Mouse (Mus musculus) neural tube, embryonic 13.5 days (tissue): ENCODE measurements at regions not wholly inside any gene's neighbourhood (a gene's known extent, or its start where the extent isn't known, plus 50 kb on each side); places are given as distances from the start of the nearest gene placed in this dataset.

Experiments used
- ATAC-seq: fragments of 200-750 bp; cut with Nextera tagmentation; 2 replicates; pipeline ENCODE4 v1.8.0; 2017; ENCODE audit warnings: low read depth, mild to moderate bottlenecking, moderate TSS enrichment, moderate library complexity
- H3K27ac ChIP-seq: fragments of 300-500 bp; sonication (generic); replicated peaks from 2 replicates; pipeline ENCODE4 v1.5.1; 2015; ENCODE audit warnings: moderate library complexity, mild to moderate bottlenecking, inconsistent platforms
- H3K27me3 ChIP-seq: fragments of 300-500 bp; sonication (generic); 2 replicates; pipeline ENCODE4 v1.6.1; 2015; ENCODE audit warnings: mild to moderate bottlenecking, inconsistent platforms
- H3K36me3 ChIP-seq: fragments of 300-500 bp; sonication (generic); 2 replicates; pipeline ENCODE4 v1.6.1; 2015; ENCODE audit warnings: mild to moderate bottlenecking, inconsistent platforms
- H3K4me1 ChIP-seq: fragments of 300-500 bp; sonication (generic); replicated peaks from 2 replicates; pipeline ENCODE4 v1.6.1; 2015; ENCODE audit warnings: inconsistent platforms
- H3K4me2 ChIP-seq: fragments of 300-500 bp; sonication (generic); 2 replicates; pipeline ENCODE4 v1.6.1; 2015; ENCODE audit warnings: inconsistent platforms, mild to moderate bottlenecking, moderate library complexity
- H3K4me3 ChIP-seq: fragments of 300-500 bp; sonication (generic); 2 replicates; pipeline ENCODE4 v1.5.1; 2015; ENCODE audit warnings: mild to moderate bottlenecking, inconsistent platforms
- H3K9ac ChIP-seq: fragments of 300-500 bp; sonication (generic); 2 replicates; pipeline ENCODE4 v1.6.1; 2015; ENCODE audit warnings: moderate library complexity, mild to moderate bottlenecking, inconsistent platforms
- H3K9me3 ChIP-seq: fragments of 300-500 bp; sonication (generic); 2 replicates; pipeline ENCODE4 v1.6.1; 2016; ENCODE audit warnings: inconsistent platforms
- WGBS: fragments of 180-500 bp; shearing (Covaris S2); methylation state at CpG from one replicate; pipeline ENCODE4 v1.1.7; 2015; 5-methylcytosine and 5-hydroxymethylcytosine counted together

- ATAC-seq: no peak
- Histone ChIP-seq H3K9ac (no peak overlapping the region), H3K36me3 (no peaks in the 10 kb centered on the region), H3K27me3 (no peaks in the 10 kb centered on the region), H3K27ac (no peak overlapping the region), H3K4me3 (no peak overlapping the region), H3K9me3 (no peaks in the 10 kb centered on the region), H3K4me2 (no peak overlapping the region), H3K4me1 (no peaks in the 10 kb centered on the region)
- WGBS: 77% methylated on average over 4 of the region's 4 CpGs
Measured at GRCm38 (mm10) chr2:123267036-123267435, 502.0 kb downstream of the Sqor start.

- no peak overlapping the region for H3K4me3 ChIP-seq
- 74% methylated on average over 9 of the region's 9 CpGs for WGBS
- H3K4me2 ChIP-seq: no peak overlapping the region
- no peaks in the 10 kb centered on the region for H3K9me3 ChIP-seq
- no peak; the same call in 1 of the 2 replicates for ATAC-seq
- no peak overlapping the region for H3K27ac ChIP-seq
- no peak overlapping the region for H3K9ac ChIP-seq
- H3K27me3 ChIP-seq: no peaks in the 10 kb centered on the region
- H3K36me3 ChIP-seq: no peaks in the 10 kb centered on the region
- no peaks in the 10 kb centered on the region; the same call in 1 of the 2 replicates for H3K4me1 ChIP-seq
Measured at GRCm38 (mm10) chr2:123274866-123275735, 510.1 kb downstream of the Sqor start.

- H3K4me1 ChIP-seq: no peaks in the 10 kb centered on the region; the same call in 1 of the 2 replicates
- H3K4me2 ChIP-seq: no peak overlapping the region
- no peaks in the 10 kb centered on the region for H3K27me3 ChIP-seq
- H3K27ac ChIP-seq: no peak overlapping the region
- H3K9ac ChIP-seq: no peak overlapping the region
- WGBS: 68% methylated on average over 6 of the region's 6 CpGs
- ATAC-seq: no peak
- no peak overlapping the region for H3K4me3 ChIP-seq
- no peaks in the 10 kb centered on the region for H3K36me3 ChIP-seq
- H3K9me3 ChIP-seq: no peaks in the 10 kb centered on the region
Measured at GRCm38 (mm10) chr2:123275736-123276330, 510.8 kb downstream of the Sqor start.

- Histone ChIP-seq H3K9me3 (no peaks in the 10 kb centered on the region), H3K4me2 (no peak overlapping the region), H3K36me3 (no peaks in the 10 kb centered on the region), H3K4me1 (no peaks in the 10 kb centered on the region), H3K27ac (no peak overlapping the region), H3K27me3 (no peaks in the 10 kb centered on the region), H3K9ac (no peak overlapping the region), H3K4me3 (no peak overlapping the region)
- no peak for ATAC-seq
- WGBS: 62% methylated on average over 6 of the region's 6 CpGs
Measured at GRCm38 (mm10) chr2:123311554-123312276, 546.7 kb downstream of the Sqor start.

GRCm38 (mm10) chr2:123312277-123312617 lies 547.2 kb downstream of the Sqor start:
- Histone ChIP-seq H3K9me3 (no peaks in the 10 kb centered on the region), H3K27me3 (no peaks in the 10 kb centered on the region), H3K27ac (no peak overlapping the region), H3K36me3 (no peaks in the 10 kb centered on the region), H3K4me2 (no peak overlapping the region), H3K4me3 (no peak overlapping the region), H3K9ac (no peak overlapping the region), H3K4me1 (no peaks in the 10 kb centered on the region)
- whole genome bisulfite sequencing: 18% methylated on average over 8 of the region's 8 CpGs
- ATAC-seq: peak; percentile 89; the same call in 1 of the 2 replicates

GRCm38 (mm10) chr2:123320448-123321097 lies 555.5 kb downstream of the Sqor start:
- no peak overlapping the region for H3K4me3 ChIP-seq
- no peaks in the 10 kb centered on the region for H3K9me3 ChIP-seq
- WGBS: 93% methylated on average over 4 of the region's 4 CpGs
- ATAC-seq: no peak
- peaks cover 9% of the 10 kb centered on the region for H3K4me1 ChIP-seq
- H3K4me2 ChIP-seq: no peak overlapping the region
- no peaks in the 10 kb centered on the region for H3K27me3 ChIP-seq
- H3K27ac ChIP-seq: no peak overlapping the region
- H3K9ac ChIP-seq: no peak overlapping the region
- no peaks in the 10 kb centered on the region for H3K36me3 ChIP-seq

GRCm38 (mm10) chr2:123323769-123324168 lies 558.7 kb downstream of the Sqor start:
- Histone ChIP-seq H3K9me3 (no peaks in the 10 kb centered on the region), H3K27ac (0 out of 2 replicates have a peak overlapping the region, but pooled peaks have one; percentile 6), H3K9ac (no peak overlapping the region), H3K4me1 (peaks cover 9% of the 10 kb centered on the region), H3K4me2 (no peak overlapping the region), H3K36me3 (no peaks in the 10 kb centered on the region), H3K27me3 (no peaks in the 10 kb centered on the region), H3K4me3 (no peak overlapping the region)
- ATAC-seq: no peak
- WGBS: 86% methylated on average over 3 of the region's 3 CpGs

GRCm38 (mm10) chr2:123324896-123325295 lies 559.9 kb downstream of the Sqor start:
- H3K9ac ChIP-seq: no peak overlapping the region
- H3K4me1 ChIP-seq: peaks cover 9% of the 10 kb centered on the region
- H3K27me3 ChIP-seq: no peaks in the 10 kb centered on the region
- H3K4me2 ChIP-seq: no peak overlapping the region
- no peaks in the 10 kb centered on the region for H3K9me3 ChIP-seq
- WGBS: 9% methylated on average over 2 of the region's 2 CpGs
- no peaks in the 10 kb centered on the region for H3K36me3 ChIP-seq
- ATAC-seq: peak; percentile 63; the same call in 1 of the 2 replicates
- H3K27ac ChIP-seq: peak overlapping the region; percentile 0; the same call in 1 of the 2 replicates
- H3K4me3 ChIP-seq: no peak overlapping the region

- Histone ChIP-seq H3K4me2 (no peak overlapping the region), H3K4me1 (peaks cover 11% of the 10 kb centered on the region), H3K27me3 (no peaks in the 10 kb centered on the region), H3K4me3 (no peak overlapping the region), H3K36me3 (no peaks in the 10 kb centered on the region), H3K9ac (no peak overlapping the region), H3K27ac (peak overlapping the region; percentile 72; the same call in 1 of the 2 replicates), H3K9me3 (no peaks in the 10 kb centered on the region)
- peak; percentile 81 for ATAC-seq
- WGBS: 58% methylated on average over 10 of the region's 10 CpGs
Measured at GRCm38 (mm10) chr2:123349625-123350346, 584.7 kb downstream of the Sqor start.

- Histone ChIP-seq H3K9ac (no peak overlapping the region), H3K36me3 (no peaks in the 10 kb centered on the region), H3K4me3 (no peak overlapping the region), H3K9me3 (no peaks in the 10 kb centered on the region), H3K4me2 (no peak overlapping the region), H3K27me3 (no peaks in the 10 kb centered on the region), H3K27ac (no peak overlapping the region), H3K4me1 (no peaks in the 10 kb centered on the region)
- ATAC-seq: no peak; the same call in 1 of the 2 replicates
Measured at GRCm38 (mm10) chr2:123364204-123364603, 599.2 kb downstream of the Sqor start.

- Histone ChIP-seq H3K27me3 (no peaks in the 10 kb centered on the region), H3K36me3 (no peaks in the 10 kb centered on the region), H3K9me3 (no peaks in the 10 kb centered on the region), H3K9ac (no peak overlapping the region), H3K4me2 (no peak overlapping the region), H3K4me1 (no peaks in the 10 kb centered on the region), H3K4me3 (no peak overlapping the region), H3K27ac (no peak overlapping the region)
- WGBS: 92% methylated on average over 2 of the region's 2 CpGs
- no peak for ATAC-seq
Measured at GRCm38 (mm10) chr2:123366571-123366970, 601.5 kb downstream of the Sqor start.
